Mouse (Mus musculus) heart, embryonic 16.5 days (tissue): ENCODE data around the gene Sae1. TPM values are rescaled to one million over a fixed set of nuclear protein-coding genes. Genes with fewer than 3 reads are reported as not detected.

Experiments used
- ATAC-seq: fragments of 200-750 bp; cut with Nextera tagmentation; replicated peaks from 2 replicates; pipeline ENCODE4 v1.8.0; 2017; ENCODE audit warnings: moderate number of reproducible peaks; ENCODE audit not compliant: insufficient read depth, low FRiP score; ENCODE audit errors: extremely low read depth
- H3K27ac ChIP-seq: fragments of 300-500 bp; sonication (generic); 2 replicates; pipeline ENCODE4 v1.5.1; 2014; ENCODE audit warnings: mild to moderate bottlenecking, low read length, control low read depth, moderate library complexity
- H3K27me3 ChIP-seq: fragments of 300-500 bp; sonication (generic); 2 replicates; pipeline ENCODE4 v1.6.1; 2014; ENCODE audit warnings: low read length, mixed read lengths; ENCODE audit not compliant: control insufficient read depth, insufficient read depth
- H3K36me3 ChIP-seq: fragments of 300-500 bp; sonication (generic); 2 replicates; pipeline ENCODE4 v1.6.1; 2014; ENCODE audit not compliant: control insufficient read depth, insufficient read depth
- H3K4me1 ChIP-seq: fragments of 300-500 bp; sonication (generic); 2 replicates; pipeline ENCODE4 v1.6.1; 2014; ENCODE audit warnings: low read length, mixed read lengths; ENCODE audit not compliant: control insufficient read depth, insufficient read depth
- H3K4me2 ChIP-seq: fragments of 300-500 bp; sonication (generic); 2 replicates; pipeline ENCODE4 v1.6.1; 2014; ENCODE audit warnings: low read depth, mild to moderate bottlenecking, control low read depth, low read length
- H3K4me3 ChIP-seq: fragments of 300-500 bp; sonication (generic); 2 replicates; pipeline ENCODE4 v1.5.1; 2014; ENCODE audit warnings: mild to moderate bottlenecking, control low read depth, low read length
- H3K9ac ChIP-seq: fragments of 300-500 bp; sonication (generic); 2 replicates; pipeline ENCODE4 v1.6.1; 2014; ENCODE audit warnings: low read length, control low read depth
- H3K9me3 ChIP-seq: fragments of 300-500 bp; sonication (generic); replicated peaks from 2 replicates; pipeline ENCODE4 v1.6.1; 2016; ENCODE audit warnings: low read length; ENCODE audit not compliant: control insufficient read depth
- WGBS: fragments of 180-500 bp; shearing (Covaris S2); extraction: QIAGEN DNeasy Blood & Tissue Kit; methylation state at CpG from one replicate; pipeline ENCODE4 v1.1.7; 2014; 5-methylcytosine and 5-hydroxymethylcytosine counted together
- polyA plus RNA-seq: library from polyadenylated mRNA; unstranded; fragments of >200 nt; fragmentation: Nextera tagmentation; extraction: Ambion mirVana; gene quantifications from 2 replicates; pipeline ENCODE4 v1.2.1, GENCODE M21; 2015

Gene Sae1
- polyA plus RNA-seq, 1 experiment from 2014 or later, result 235 TPM

- H3K9ac ChIP-seq, result no peak overlapping the region
- 86% methylated on average over 2 of the region's 2 CpGs for WGBS
- H3K9me3 ChIP-seq, result no peaks in the 10 kb centered on the region
- H3K4me1 ChIP-seq, result peaks cover 13% of the 10 kb centered on the region; the same call in 1 of the 2 replicates
- no peaks in the 10 kb centered on the region for H3K27me3 ChIP-seq
- peaks cover 28% of the 10 kb centered on the region for H3K36me3 ChIP-seq
- H3K4me2 ChIP-seq, result no peak overlapping the region
- H3K27ac ChIP-seq, result no peak overlapping the region
- ATAC-seq, result no peak
- no peak overlapping the region for H3K4me3 ChIP-seq
Measured at GRCm38 (mm10) chr7:16368835-16369234, 18.8 kb downstream of the Sae1 start.

- no peak for ATAC-seq
- Histone ChIP-seq H3K4me2 (no peak overlapping the region), H3K9ac (no peak overlapping the region), H3K4me1 (peaks cover 13% of the 10 kb centered on the region; the same call in 1 of the 2 replicates), H3K9me3 (no peaks in the 10 kb centered on the region), H3K27ac (no peak overlapping the region), H3K27me3 (no peaks in the 10 kb centered on the region), H3K4me3 (no peak overlapping the region), H3K36me3 (peaks cover 24% of the 10 kb centered on the region)
- 76% methylated on average over 4 of the region's 4 CpGs for WGBS
Measured at GRCm38 (mm10) chr7:16366669-16367068, 20.9 kb downstream of the Sae1 start.

GRCm38 (mm10) chr7:16366133-16366646 lies 21.4 kb downstream of the Sae1 start:
- peaks cover 24% of the 10 kb centered on the region for H3K36me3 ChIP-seq
- H3K4me1 ChIP-seq, result peaks cover 13% of the 10 kb centered on the region; the same call in 1 of the 2 replicates
- H3K27ac ChIP-seq, result no peak overlapping the region
- H3K9me3 ChIP-seq, result no peaks in the 10 kb centered on the region
- no peak for ATAC-seq
- 66% methylated on average over 10 of the region's 10 CpGs for WGBS
- no peaks in the 10 kb centered on the region for H3K27me3 ChIP-seq
- no peak overlapping the region for H3K4me3 ChIP-seq
- H3K4me2 ChIP-seq, result no peak overlapping the region
- H3K9ac ChIP-seq, result no peak overlapping the region

- 52% methylated on average over 4 of the region's 4 CpGs for WGBS
- H3K27me3 ChIP-seq, result no peaks in the 10 kb centered on the region
- peaks cover 13% of the 10 kb centered on the region; the same call in 1 of the 2 replicates for H3K4me1 ChIP-seq
- peak; percentile 55; the same call in 1 of the 2 replicates for ATAC-seq
- peaks cover 24% of the 10 kb centered on the region for H3K36me3 ChIP-seq
- H3K4me2 ChIP-seq, result no peak overlapping the region
- H3K9ac ChIP-seq, result no peak overlapping the region
- H3K4me3 ChIP-seq, result no peak overlapping the region
- peak overlapping the region; percentile 15 for H3K27ac ChIP-seq
- H3K9me3 ChIP-seq, result no peaks in the 10 kb centered on the region
Measured at GRCm38 (mm10) chr7:16364901-16365500, 22.6 kb downstream of the Sae1 start.

- Histone ChIP-seq H3K27ac (peak overlapping the region; percentile 15; the same call in 1 of the 2 replicates), H3K9ac (no peak overlapping the region), H3K27me3 (no peaks in the 10 kb centered on the region), H3K4me1 (peaks cover 13% of the 10 kb centered on the region; the same call in 1 of the 2 replicates), H3K36me3 (peaks cover 17% of the 10 kb centered on the region), H3K9me3 (no peaks in the 10 kb centered on the region), H3K4me2 (no peak overlapping the region), H3K4me3 (no peak overlapping the region)
- ATAC-seq, result peak; percentile 14; the same call in 1 of the 2 replicates
- WGBS, result 59% methylated on average over 1 of the region's 1 CpGs
Measured at GRCm38 (mm10) chr7:16364319-16364718, 23.3 kb downstream of the Sae1 start.

GRCm38 (mm10) chr7:16357602-16358001 lies 30.0 kb downstream of the Sae1 start:
- Histone ChIP-seq H3K9ac (no peak overlapping the region), H3K4me3 (no peak overlapping the region), H3K9me3 (0 out of 2 replicates have a peak, but pooled peaks cover 2% of the 10 kb centered on the region), H3K4me1 (no peaks in the 10 kb centered on the region), H3K27me3 (no peaks in the 10 kb centered on the region), H3K4me2 (no peak overlapping the region), H3K27ac (no peak overlapping the region), H3K36me3 (peaks cover 35% of the 10 kb centered on the region)
- 77% methylated on average over 3 of the region's 3 CpGs for WGBS
- no peak for ATAC-seq

GRCm38 (mm10) chr7:16355854-16356594 lies 31.6 kb downstream of the Sae1 start:
- Histone ChIP-seq H3K9me3 (0 out of 2 replicates have a peak, but pooled peaks cover 2% of the 10 kb centered on the region), H3K4me2 (no peak overlapping the region), H3K36me3 (peaks cover 37% of the 10 kb centered on the region), H3K4me1 (no peaks in the 10 kb centered on the region), H3K27ac (no peak overlapping the region), H3K27me3 (no peaks in the 10 kb centered on the region), H3K4me3 (no peak overlapping the region), H3K9ac (no peak overlapping the region)
- WGBS, result 89% methylated on average over 3 of the region's 3 CpGs
- no peak for ATAC-seq

- Histone ChIP-seq H3K4me2 (peak overlapping the region; percentile 10; the same call in 1 of the 2 replicates), H3K9ac (no peak overlapping the region), H3K27ac (peak overlapping the region; percentile 70), H3K4me1 (peaks cover 17% of the 10 kb centered on the region), H3K9me3 (0 out of 2 replicates have a peak, but pooled peaks cover 2% of the 10 kb centered on the region), H3K36me3 (peaks cover 21% of the 10 kb centered on the region), H3K4me3 (no peak overlapping the region), H3K27me3 (no peaks in the 10 kb centered on the region)
- ATAC-seq, result 0 out of 2 replicates have a peak, but pooled peaks have one; percentile 41
- WGBS, result 50% methylated on average over 5 of the region's 5 CpGs
Measured at GRCm38 (mm10) chr7:16349999-16350398, 37.6 kb downstream of the Sae1 start.

- Histone ChIP-seq H3K9ac (no peak overlapping the region), H3K4me2 (no peak overlapping the region), H3K9me3 (no peaks in the 10 kb centered on the region), H3K4me1 (peaks cover 16% of the 10 kb centered on the region), H3K4me3 (no peak overlapping the region), H3K27ac (no peak overlapping the region), H3K27me3 (no peaks in the 10 kb centered on the region), H3K36me3 (peaks cover 13% of the 10 kb centered on the region)
- WGBS, result 63% methylated on average over 4 of the region's 4 CpGs
- ATAC-seq, result no peak
Measured at GRCm38 (mm10) chr7:16345297-16345696, 42.3 kb downstream of the Sae1 start.
